8 mouse cellular contexts compared by ENCODE assay signal in the genomic region with DNA sequence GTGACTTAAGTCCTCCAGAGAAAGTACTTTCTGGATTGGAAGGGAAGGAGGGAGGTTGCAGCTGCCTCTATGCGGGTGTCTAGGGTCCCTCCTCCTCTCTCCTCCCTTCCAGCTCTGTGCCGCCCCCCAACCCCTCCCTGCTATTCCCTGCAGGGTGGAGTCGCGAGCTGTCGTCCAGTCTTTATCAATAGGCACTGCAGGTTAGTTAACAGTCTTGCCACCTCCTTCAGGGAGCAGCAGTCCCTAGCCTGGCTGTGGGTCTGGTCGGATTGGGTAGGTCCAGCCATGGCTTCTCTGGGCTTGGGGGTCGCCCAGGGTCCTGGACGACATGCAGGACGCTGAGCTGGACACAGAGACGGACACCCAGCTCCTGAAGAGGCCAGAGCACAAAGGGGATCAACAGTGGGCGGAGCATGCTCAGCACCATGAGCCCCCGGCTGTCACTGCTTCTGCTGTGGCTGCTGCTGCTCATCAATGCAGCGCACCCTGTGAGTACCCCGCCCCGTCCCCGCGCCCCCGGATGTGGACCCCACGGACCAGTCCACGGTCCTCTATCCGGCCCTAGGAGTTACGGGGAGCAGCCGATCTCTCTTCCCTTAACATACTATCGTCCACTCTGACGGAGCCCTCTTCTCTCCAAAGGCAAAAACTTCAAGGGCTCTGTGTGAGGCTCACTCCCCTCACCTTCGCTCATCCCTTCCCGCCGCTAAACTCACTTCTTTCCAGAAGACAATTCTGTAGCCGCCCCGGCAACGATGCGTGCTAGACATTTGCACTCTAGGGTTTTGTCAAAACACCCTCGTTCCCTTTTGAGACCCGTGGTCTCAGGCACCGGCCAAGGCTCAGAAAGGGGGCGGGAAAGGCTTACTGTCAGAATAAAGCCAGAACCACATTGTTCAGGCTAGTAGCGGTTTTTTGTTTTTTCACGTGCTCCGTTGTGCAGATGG. TPM values are rescaled to one million over a fixed set of nuclear protein-coding genes. Genes with fewer than 3 reads are reported as not detected.
DNase-seq lines count a peak whose midpoint lies in the region; ATAC-seq lines count a peak whose summit lies in the region.

Gene Sctr, plus strand, starts transcription at position 51 of the 947 bp plus-strand sequence.

- no peaks in the 10 kb centered on the region for H3K4me1 ChIP-seq in kidney, embryonic 14.5 days (ENCODE audit: control insufficient read depth, insufficient read depth, low read length)
- no peaks in the 10 kb centered on the region for H3K4me1 ChIP-seq in brown adipose tissue, adult 24 weeks (ENCODE audit: control insufficient read depth, insufficient read depth, insufficient read length, low read length)
- peaks cover 14% of the 10 kb centered on the region; the same call in 1 of the 2 replicates for H3K4me1 ChIP-seq in hindbrain, embryonic 14.5 days (replicated peaks; ENCODE audit: control insufficient read depth, insufficient read depth, low read length)
- peaks cover 15% of the 10 kb centered on the region for H3K4me1 ChIP-seq in midbrain, embryonic 15.5 days

- WGBS in kidney, embryonic 14.5 days: 1% methylated on average over 39 of the region's 39 CpGs
- 2% methylated on average over 38 of the region's 39 CpGs for WGBS in hindbrain, embryonic 14.5 days
- under 1% methylated on average over 39 of the region's 39 CpGs for WGBS in midbrain, embryonic 15.5 days

- H3K27me3 ChIP-seq in kidney, embryonic 14.5 days (ENCODE audit: control insufficient read depth, insufficient read depth, low read length): peaks cover 3% of the 10 kb centered on the region; the same call in 1 of the 2 replicates
- H3K27me3 ChIP-seq in hindbrain, embryonic 14.5 days (ENCODE audit: control insufficient read depth, insufficient read depth, low read length): peaks cover 12% of the 10 kb centered on the region; the same call in 1 of the 2 replicates
- H3K27me3 ChIP-seq in midbrain, embryonic 15.5 days (replicated peaks): peaks cover 7% of the 10 kb centered on the region; the same call in 1 of the 2 replicates

- ATAC-seq in kidney, embryonic 14.5 days (ENCODE audit: low FRiP score, low TSS enrichment): peak; percentile 74
- ATAC-seq in hindbrain, embryonic 14.5 days (ENCODE audit: low FRiP score): peak; percentile 77
- ATAC-seq in midbrain, embryonic 15.5 days (replicated peaks): peak; percentile 85
- ATAC-seq in erythroblast, adult 5-6 weeks (replicated peaks; ENCODE audit: low FRiP score, poor library complexity, severe bottlenecking): no peak

- H3K4me3 ChIP-seq in kidney, embryonic 14.5 days (ENCODE audit: low read length): peak within 1 kb of the TSS; percentile 40
- H3K4me3 ChIP-seq in brown adipose tissue, adult 24 weeks (ENCODE audit: insufficient read depth, low read depth, low read length): peak within 1 kb of the TSS; percentile 27
- peak within 1 kb of the TSS; percentile 40 for H3K4me3 ChIP-seq in hindbrain, embryonic 14.5 days (replicated peaks; ENCODE audit: low read length)
- peak within 1 kb of the TSS; percentile 45 for H3K4me3 ChIP-seq in midbrain, embryonic 15.5 days

- no peak within 1 kb of the TSS for H3K27ac ChIP-seq in kidney, embryonic 14.5 days (ENCODE audit: low read depth, low read length)
- peak within 1 kb of the TSS; percentile 64 for H3K27ac ChIP-seq in brown adipose tissue, adult 24 weeks (replicated peaks; ENCODE audit: low read depth, low read length)
- H3K27ac ChIP-seq in hindbrain, embryonic 14.5 days: no peak within 1 kb of the TSS
- no peak within 1 kb of the TSS for H3K27ac ChIP-seq in midbrain, embryonic 15.5 days

- no peaks in the 10 kb centered on the region for H3K36me3 ChIP-seq in kidney, embryonic 14.5 days (ENCODE audit: control insufficient read depth, insufficient read depth, low read length)
- H3K36me3 ChIP-seq in hindbrain, embryonic 14.5 days (replicated peaks; ENCODE audit: control insufficient read depth, insufficient read depth): no peaks in the 10 kb centered on the region
- H3K36me3 ChIP-seq in midbrain, embryonic 15.5 days (replicated peaks): no peaks in the 10 kb centered on the region

- peak within 1 kb of the TSS; percentile 78 for H3K4me2 ChIP-seq in kidney, embryonic 14.5 days (replicated peaks; ENCODE audit: low read depth, low read length)
- peak within 1 kb of the TSS; percentile 69 for H3K4me2 ChIP-seq in hindbrain, embryonic 14.5 days (replicated peaks)
- peak within 1 kb of the TSS; percentile 88 for H3K4me2 ChIP-seq in midbrain, embryonic 15.5 days

- H3K9ac ChIP-seq in kidney, embryonic 14.5 days (ENCODE audit: low read depth, low read length): peak within 1 kb of the TSS; percentile 45; the same call in 1 of the 2 replicates
- peak within 1 kb of the TSS; percentile 55 for H3K9ac ChIP-seq in hindbrain, embryonic 14.5 days
- peak within 1 kb of the TSS; percentile 33; the same call in 1 of the 2 replicates for H3K9ac ChIP-seq in midbrain, embryonic 15.5 days

- DNase-seq in kidney, adult 11 months: no peak
- no peak for DNase-seq in hindbrain, embryonic 14.5 days (ENCODE audit: low spot score)
- DNase-seq in frontal cortex, postnatal 25 days (ENCODE audit: low spot score in 2 of 2): no peak
- DNase-seq in right cerebral cortex, adult 18-20 months: no peak

- H3K9me3 ChIP-seq in kidney, embryonic 14.5 days (ENCODE audit: control insufficient read depth, low read length): no peaks in the 10 kb centered on the region
- no peaks in the 10 kb centered on the region for H3K9me3 ChIP-seq in hindbrain, embryonic 14.5 days (ENCODE audit: control insufficient read depth, low read length)
- no peaks in the 10 kb centered on the region for H3K9me3 ChIP-seq in midbrain, embryonic 15.5 days

RNA-seq across cellular contexts. Expression of gene Sctr, which starts in this region (rescaled TPM):
- polyA plus RNA-seq in kidney, embryonic 14.5 days (2014; fragmentation: Nextera tagmentation; extraction: Ambion mirVana): 0.34 and 0.40 TPM in 2 replicates
- polyA plus RNA-seq in brown adipose tissue, adult 24 weeks (2012; ENCODE audit: insufficient read depth, insufficient read length, missing spikeins): 8.3 and 15.5 TPM in 2 replicates
- 0.43 and 0.86 TPM in 2 replicates for polyA plus RNA-seq in hindbrain, embryonic 14.5 days (2014; fragmentation: Nextera tagmentation; extraction: Ambion mirVana)
- polyA plus RNA-seq in midbrain, embryonic 15.5 days (2015; fragmentation: Nextera tagmentation; extraction: Ambion mirVana): 0.75 and 1.4 TPM in 2 replicates
- total RNA-seq in erythroblast, adult 5-6 weeks (2015; ENCODE audit: low replicate concordance): not detected in 2 replicates
- not detected in 2 replicates for total RNA-seq in erythroblast, adult 5-6 weeks (2017; ENCODE audit: low replicate concordance)

Comparison
In these comparisons a context has a peak if more than half of its experiments do, and no peak if none do; other contexts are left out.
1. Peak in ATAC-seq, H3K4me3 ChIP-seq, H3K9ac ChIP-seq and H3K4me2 ChIP-seq in kidney, embryonic 14.5 days; RNA of the gene not detected or under 1 TPM.
2. Peak in ATAC-seq, H3K4me3 ChIP-seq, H3K9ac ChIP-seq and H3K4me2 ChIP-seq in hindbrain, embryonic 14.5 days; RNA of the gene not detected or under 1 TPM.